Mouse (Mus musculus) inflammation-experienced regulatory T-cells (primary cell): ENCODE results near the gene Mapk9. TPM values are rescaled to one million over a fixed set of nuclear protein-coding genes. Genes with fewer than 3 reads are reported as not detected.

Source experiments
- polyA plus RNA-seq, 2 experiments: library from polyadenylated mRNA; unstranded; fragments of 100-300 nt; shearing (Covaris generic); gene quantifications; one replicate each; pipeline ENCODE4 v1.2.1; 2017

Gene Mapk9
- polyA plus RNA-seq = 10 to 100 TPM; 60.3 to 84.1 TPM

DNA sequence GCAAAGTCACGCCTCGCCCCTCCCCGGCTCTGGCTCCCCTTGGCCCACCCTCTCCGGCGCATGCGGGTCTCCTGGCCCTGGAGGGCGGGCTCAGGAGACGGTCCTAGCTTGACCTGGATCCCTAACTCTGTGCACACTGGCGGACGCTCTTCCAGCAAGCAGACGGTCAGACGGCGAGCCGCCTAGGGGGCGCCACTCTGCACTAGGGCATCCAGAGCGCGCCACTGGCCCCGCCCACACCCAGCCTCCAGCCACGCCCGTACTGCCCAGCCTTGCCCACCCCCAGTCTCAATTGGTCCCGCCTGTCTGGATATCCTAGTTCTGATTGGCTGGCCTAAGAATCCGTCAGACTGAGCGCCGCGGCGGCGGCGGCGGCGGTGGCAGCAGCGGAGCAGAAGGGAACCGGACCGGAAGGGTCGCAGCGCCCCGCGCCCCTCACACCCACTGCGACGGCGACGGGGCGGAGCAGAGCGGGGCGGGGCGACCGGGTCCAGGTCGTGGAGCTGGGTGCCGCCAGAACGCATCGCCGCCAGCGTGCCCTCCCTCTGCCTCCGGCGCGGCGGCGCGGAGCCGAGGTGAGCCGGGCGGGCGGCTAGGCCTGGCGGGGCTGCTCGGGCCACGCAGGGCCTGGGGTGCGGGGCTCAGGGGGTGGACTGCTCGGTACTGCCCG, at the start of gene Mapk9:
Mapk9 (plus strand) TSS at position 351 of the 670 bp plus-strand sequence.

DNA sequence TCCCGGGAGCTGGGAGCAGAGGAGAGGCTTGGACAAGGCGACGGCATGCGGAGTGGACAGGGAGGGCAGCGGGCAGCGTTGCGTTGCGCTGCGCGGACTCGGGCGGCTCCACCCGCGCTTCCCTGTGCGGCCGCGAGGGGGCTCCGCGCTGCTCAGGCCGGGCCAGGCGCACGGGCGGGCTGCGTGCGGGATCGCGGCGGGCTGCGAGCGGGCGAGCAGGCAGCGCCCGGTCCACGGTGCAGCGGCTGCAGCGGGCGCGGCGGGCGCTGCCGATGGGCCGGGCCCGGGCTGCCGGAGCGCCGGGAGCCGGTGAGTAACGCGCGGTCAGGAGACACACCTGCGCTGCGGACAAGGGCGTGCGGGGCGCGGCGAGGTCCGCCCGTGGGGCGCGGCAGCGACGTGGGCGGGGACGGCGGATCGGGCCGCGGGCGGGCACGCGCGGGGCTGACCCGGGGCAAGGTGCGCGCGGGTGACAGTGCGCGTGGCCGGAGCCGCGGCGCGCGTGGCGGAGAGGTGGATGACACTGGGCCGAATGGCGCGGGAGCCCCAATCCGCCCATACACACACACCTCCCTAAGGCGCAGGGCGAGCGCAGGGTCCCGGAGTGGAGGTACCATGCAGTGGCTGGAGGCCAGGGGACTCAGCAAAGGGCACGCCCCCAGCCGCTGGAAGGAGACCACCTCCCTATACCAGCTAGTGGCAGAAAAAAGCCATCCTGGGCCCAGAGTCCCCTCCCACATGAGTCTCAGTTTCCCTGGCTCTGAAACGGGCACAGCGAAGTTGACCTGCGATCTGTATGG, 55.3 kb downstream of the Mapk9 start, which contains the start of gene Rasgef1c:
Rasgef1c (plus strand) TSS at position 177 of the 800 bp plus-strand sequence.

Other genes with a start within 250 kb of the Mapk9 start
- gene Flt4, start 237.5 kb upstream of the Mapk9 start, polyA plus RNA-seq = under 1 TPM in 1 of 2 experiments, not detected in 1; 0.20 TPM
- not detected for gene Scgb3a1, start 183.1 kb upstream of the Mapk9 start, polyA plus RNA-seq
- gene Cnot6, start 134.0 kb upstream of the Mapk9 start, polyA plus RNA-seq = 10 to 100 TPM; 63.4 to 75.4 TPM
- 1 to 10 TPM in 1 of 2 experiments, under 1 TPM in 1; 0.84 to 1.2 TPM for gene Gfpt2, start 52.6 kb upstream of the Mapk9 start, polyA plus RNA-seq
- under 1 TPM in 1 of 2 experiments, not detected in 1; 0.70 TPM for gene Rasgef1c, start 55.1 kb downstream of the Mapk9 start, polyA plus RNA-seq
- gene Rnf130, start 178.6 kb downstream of the Mapk9 start, polyA plus RNA-seq = 10 to 100 TPM; 27.9 to 62.1 TPM